Mouse (Mus musculus) C2C12 (cell line): Measurements from ENCODE around the gene Sfr1.

ENCODE experiments used
- CTCF ChIP-seq: IDR thresholded peaks from one replicate; pipeline ENCODE4 v1.5.1; 2011; ENCODE audit not compliant: control insufficient read depth, insufficient read depth, insufficient read length
- MYOD1 ChIP-seq: IDR thresholded peaks from one replicate; pipeline ENCODE4 v1.6.1; 2011; ENCODE audit warnings: low read depth; ENCODE audit not compliant: control insufficient read depth, insufficient read length

DNA sequence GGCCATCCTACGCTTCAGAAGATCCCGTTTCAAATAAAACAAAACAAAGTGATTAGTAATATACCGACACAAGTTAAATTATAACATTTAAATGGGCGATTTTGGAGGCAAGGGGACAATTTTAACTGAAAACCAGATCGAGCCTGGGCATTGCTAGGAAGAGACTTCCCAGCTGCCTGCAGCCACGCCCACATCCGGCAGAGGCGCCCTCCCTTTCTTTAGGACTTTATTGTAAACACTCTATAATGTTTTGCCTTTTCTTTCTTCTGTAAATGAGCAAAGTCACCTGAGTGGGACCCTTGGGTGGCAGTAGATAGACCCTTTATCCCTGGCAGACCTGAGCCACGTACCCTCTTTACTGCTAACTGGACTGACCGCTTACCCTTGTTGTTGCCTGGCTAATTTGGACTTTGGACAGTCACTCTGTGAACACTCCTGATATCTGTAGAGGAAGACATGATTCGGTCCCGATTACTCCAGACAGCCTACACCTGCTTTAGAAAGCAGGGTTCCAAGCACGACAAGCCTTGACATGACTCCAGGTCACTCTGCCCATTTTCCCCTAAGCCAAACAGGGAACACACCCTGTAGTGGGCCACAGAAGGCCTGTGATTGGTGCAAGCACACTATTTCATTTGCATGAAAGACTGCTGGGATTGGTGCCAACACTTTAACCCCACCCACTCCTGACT is 26.3 kb upstream of the Sfr1 start:
- TF ChIP-seq CTCF = no peak
- no peak for TF ChIP-seq MYOD1
